Mouse (Mus musculus) colon, adult 2 months (tissue): Measurements from ENCODE around the gene Cilp2. TPM values are rescaled to one million over a fixed set of nuclear protein-coding genes. Genes with fewer than 3 reads are reported as not detected.

Experiments
- polyA plus RNA-seq: library from polyadenylated mRNA; depleted of rRNA; stranded (reverse); fragments of >200 nt; gene quantifications from 2 replicates; pipeline ENCODE4 v1.2.3, GENCODE M21; 2012; rRNA removed

Cilp2 gene
- polyA plus RNA-seq, result 0.09 and 0.23 TPM in 2 replicates

GRCm38 (mm10) chr8:69887289-69888243 lies at the start of gene Cilp2:
TSS of gene Cilp2 (minus strand) at chr8:69887687.

GRCm38 (mm10) chr8:69902163-69903062 lies 14.9 kb upstream of the Cilp2 start, which contains the start of the genes Tssk6, Ndufa13 and Yjefn3:
TSS of gene Tssk6 (plus strand) at chr8:69902184.
TSS of gene Ndufa13 (minus strand) at chr8:69902558.
TSS of gene Yjefn3 (minus strand) at chr8:69902712.

DNA sequence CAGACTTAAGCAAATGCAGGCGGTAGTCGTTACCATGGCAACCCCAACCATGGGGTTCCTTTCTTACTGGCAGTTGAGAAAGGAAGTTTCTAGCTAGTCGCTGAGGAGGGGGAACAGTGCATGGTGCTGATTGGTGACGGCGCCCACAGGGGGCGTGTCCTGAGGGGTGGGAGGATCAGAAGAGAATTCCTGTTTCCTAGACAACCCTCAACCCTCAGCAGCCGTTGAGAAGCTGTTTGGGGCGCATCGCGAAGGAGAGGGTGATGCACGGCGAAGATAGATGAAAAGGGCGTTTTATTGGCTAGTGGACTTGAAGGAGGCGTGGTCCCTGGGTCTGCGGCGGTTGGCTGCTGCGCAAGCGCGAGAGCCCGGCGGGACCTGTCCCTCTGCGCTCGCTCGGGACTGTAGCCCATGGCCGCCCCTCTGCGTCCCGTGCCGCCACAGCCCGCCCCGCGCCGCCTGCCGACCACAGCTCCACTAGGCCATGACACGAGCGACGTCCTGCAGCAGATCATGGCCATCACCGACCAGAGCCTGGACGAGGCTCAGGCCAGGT lies 55.1 kb downstream of the Cilp2 start, which contains the start of gene Pbx4:
Gene Pbx4, plus strand, starts transcription at position 194 of the 556 bp plus-strand sequence.

Other genes with a start within 250 kb of the Cilp2 start
- gene Zfp964, start 233.2 kb downstream of the Cilp2 start, polyA plus RNA-seq, result 0.31 and 0.55 TPM in 2 replicates
- gene Zfp869, start 177.0 kb downstream of the Cilp2 start, polyA plus RNA-seq, result 0.57 and 1.5 TPM in 2 replicates
- 1.5 and 2.0 TPM in 2 replicates for gene Zfp963, start 137.7 kb downstream of the Cilp2 start, polyA plus RNA-seq
- 1.3 TPM in 1 of 2 replicates, not detected in the other for gene Gm20422, start 112.8 kb downstream of the Cilp2 start, polyA plus RNA-seq
- gene Atp13a1, start 96.5 kb downstream of the Cilp2 start, polyA plus RNA-seq, result 106 and 109 TPM in 2 replicates
- gene Zfp866, start 96.5 kb downstream of the Cilp2 start, polyA plus RNA-seq, result 5.6 and 5.8 TPM in 2 replicates
- 48.5 and 52.0 TPM in 2 replicates for gene Gmip, start 79.0 kb downstream of the Cilp2 start, polyA plus RNA-seq
- 1.9 and 2.2 TPM in 2 replicates for gene Lpar2, start 65.3 kb downstream of the Cilp2 start, polyA plus RNA-seq
- 1.6 and 2.9 TPM in 2 replicates for gene Pbx4, start 55.2 kb downstream of the Cilp2 start, polyA plus RNA-seq
- 2.8 and 4.3 TPM in 2 replicates for gene Tssk6, start 14.5 kb upstream of the Cilp2 start, polyA plus RNA-seq
- 148 and 213 TPM in 2 replicates for gene Ndufa13, start 14.9 kb upstream of the Cilp2 start, polyA plus RNA-seq
- 3.3 and 6.2 TPM in 2 replicates for gene Yjefn3, start 15.0 kb upstream of the Cilp2 start, polyA plus RNA-seq
- gene Gatad2a, start 108.7 kb upstream of the Cilp2 start, polyA plus RNA-seq, result 72.8 and 80.7 TPM in 2 replicates
- gene Mau2, start 155.0 kb upstream of the Cilp2 start, polyA plus RNA-seq, result 99.7 and 112 TPM in 2 replicates
- 9.0 and 10.1 TPM in 2 replicates for gene Sugp1, start 155.1 kb upstream of the Cilp2 start, polyA plus RNA-seq
- gene Tm6sf2, start 185.2 kb upstream of the Cilp2 start, polyA plus RNA-seq, result 39.3 and 82.7 TPM in 2 replicates
- gene Hapln4, start 195.8 kb upstream of the Cilp2 start, polyA plus RNA-seq, result 0.93 and 2.4 TPM in 2 replicates
- gene Ncan, start 233.2 kb upstream of the Cilp2 start, polyA plus RNA-seq, result 0.09 and 0.15 TPM in 2 replicates
- gene Nr2c2ap, start 243.6 kb upstream of the Cilp2 start, polyA plus RNA-seq, result 11.2 and 15.2 TPM in 2 replicates